Mouse (Mus musculus) left cerebral cortex, postnatal 14 days (tissue): Measurements from ENCODE around the gene Cd302. TPM values are rescaled to one million over a fixed set of nuclear protein-coding genes. Genes with fewer than 3 reads are reported as not detected.

ENCODE experiments used
- DNase-seq, 2 experiments: peaks; one replicate each; pipeline ENCODE4 v3.0.0; 2021 to 2022; ENCODE audit warnings: low spot score in 2 of 2, mixed read lengths in 1 of 2
- intact Hi-C: fragments of 180-260 bp; cut with DNase I; formaldehyde crosslinking; loops from one replicate; pipeline ENCODE4 v1.15.1; 2025
- total RNA-seq, 2 experiments: library from RNA; stranded (reverse); gene quantifications; 2 replicates each; pipeline ENCODE4 v1.2.3; 2021

Cd302 gene
- total RNA-seq, 2 experiments from 2014 or later: 15.7 to 18.1 TPM

DNA sequence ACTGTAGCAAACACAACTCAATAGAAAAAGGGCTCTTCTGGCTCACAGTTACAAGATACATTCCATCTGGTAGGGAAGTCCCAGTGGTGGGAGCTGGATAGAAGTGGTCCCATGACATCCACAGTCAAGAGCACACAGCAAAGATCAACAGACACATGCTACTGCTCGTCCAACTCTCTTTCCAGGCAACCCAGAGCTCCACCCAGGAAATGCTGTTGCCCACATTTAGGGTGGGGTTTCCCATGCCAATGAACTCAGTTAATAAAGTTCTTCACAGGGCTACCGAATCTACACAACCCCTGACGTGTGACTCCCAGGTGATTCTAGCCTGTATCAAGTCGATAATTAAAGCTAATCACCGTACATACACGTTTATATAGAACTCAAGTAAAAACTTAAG is 80.1 kb downstream of the Cd302 start:
- no peak for DNase-seq
- intact Hi-C loops: no loop called here

DNA sequence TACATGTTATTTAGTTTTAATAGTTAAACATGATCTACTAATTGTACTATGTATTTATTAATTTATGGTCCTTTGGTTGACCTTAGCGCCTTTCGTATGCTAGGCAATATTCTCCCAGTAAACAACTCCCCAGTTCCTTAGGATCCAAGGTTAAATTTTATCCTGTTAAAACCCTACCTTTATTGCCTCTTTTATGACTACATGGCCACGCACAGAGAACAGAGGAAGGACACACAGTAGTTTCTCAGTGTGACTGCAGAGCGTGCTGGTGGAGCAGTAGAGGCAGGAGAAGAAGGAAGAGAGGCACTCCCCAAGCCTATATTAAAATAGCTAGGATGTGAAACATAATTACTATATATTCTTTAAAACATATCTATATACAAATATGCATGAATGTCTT is 80.6 kb downstream of the Cd302 start:
- intact Hi-C loops: no loop called here

DNA sequence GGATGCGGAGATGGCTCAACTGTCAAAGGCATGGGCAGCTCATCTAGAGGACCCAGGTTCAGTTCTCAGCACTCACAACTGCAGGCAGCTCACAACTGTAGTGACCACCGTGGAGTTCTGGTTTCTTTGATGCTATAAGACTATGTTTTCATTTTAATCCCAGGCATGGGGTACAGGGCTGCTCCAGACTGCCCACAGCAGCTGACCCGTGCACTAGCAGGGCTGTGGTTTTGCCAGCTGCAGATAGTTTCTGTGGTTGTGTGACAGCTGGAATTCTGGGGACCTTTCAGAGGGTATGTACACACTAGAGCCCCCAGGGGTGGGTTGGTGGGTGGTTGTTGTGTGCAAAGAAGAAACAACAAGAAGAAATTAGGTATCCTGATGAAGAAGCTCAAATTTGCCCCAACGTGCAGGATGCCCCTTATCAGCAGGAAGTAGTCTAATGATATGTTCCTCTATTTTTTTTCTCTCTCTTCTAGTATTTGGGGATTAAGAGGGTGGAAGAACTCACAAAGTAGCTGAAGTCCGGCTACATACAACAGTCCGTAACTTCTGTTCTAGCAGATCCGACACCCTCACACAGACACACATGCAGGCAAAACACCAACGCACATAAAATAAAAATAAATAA is 81.3 kb downstream of the Cd302 start:
- intact Hi-C loops: no loop called here
- DNase-seq: no peak

More for the DNA sequence above, 80.6 kb downstream of the Cd302 start:
- DNase-seq: no peak

Other genes starting within 250 kb of the Cd302 start
- 10 to 100 TPM; 51.0 to 52.2 TPM for gene Baz2b, start 74.6 kb downstream of the Cd302 start, total RNA-seq
- gene March7, start 74.6 kb downstream of the Cd302 start, total RNA-seq: 10 to 100 TPM; 60.8 to 63.0 TPM
- 1 to 10 TPM; 4.4 to 6.0 TPM for gene Ly75, start 98.8 kb upstream of the Cd302 start, total RNA-seq